Mouse (Mus musculus) activated CD4-positive, CD25-positive, alpha-beta regulatory T cell, adult 9 weeks (primary cell): ENCODE data around the gene Trpv6. TPM values are rescaled to one million over a fixed set of nuclear protein-coding genes. Genes with fewer than 3 reads are reported as not detected.

Experiments
- polyA plus RNA-seq: library from polyadenylated mRNA; unstranded; fragments of 100-300 nt; shearing (Covaris generic); gene quantifications from one replicate; pipeline ENCODE4 v1.2.1, GENCODE M21; 2017

Trpv6 gene
- polyA plus RNA-seq = 0.50 TPM

DNA sequence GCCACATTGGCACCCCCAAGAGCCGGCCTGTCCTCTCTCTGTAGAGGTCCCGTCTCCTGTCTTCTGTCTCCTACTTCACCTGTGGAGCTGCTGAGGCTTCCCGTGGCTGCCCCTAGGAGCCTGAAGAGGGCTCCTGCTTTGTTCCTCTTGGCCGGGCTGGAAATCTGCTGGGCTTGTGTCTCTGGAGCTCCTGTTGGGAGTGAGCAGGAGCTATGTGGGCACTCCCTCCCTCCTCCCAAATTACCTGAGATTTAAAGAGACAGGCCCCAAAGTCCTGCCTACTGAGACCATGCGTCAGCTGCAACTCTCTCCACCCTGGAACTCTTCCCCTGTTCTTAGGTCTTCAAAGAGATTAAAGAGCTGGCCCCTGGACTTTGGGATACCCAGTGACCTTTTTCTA is at the start of gene Trpv6:
Gene Trpv6, minus strand, starts transcription at position 228 of the 400 bp plus-strand sequence.

DNA sequence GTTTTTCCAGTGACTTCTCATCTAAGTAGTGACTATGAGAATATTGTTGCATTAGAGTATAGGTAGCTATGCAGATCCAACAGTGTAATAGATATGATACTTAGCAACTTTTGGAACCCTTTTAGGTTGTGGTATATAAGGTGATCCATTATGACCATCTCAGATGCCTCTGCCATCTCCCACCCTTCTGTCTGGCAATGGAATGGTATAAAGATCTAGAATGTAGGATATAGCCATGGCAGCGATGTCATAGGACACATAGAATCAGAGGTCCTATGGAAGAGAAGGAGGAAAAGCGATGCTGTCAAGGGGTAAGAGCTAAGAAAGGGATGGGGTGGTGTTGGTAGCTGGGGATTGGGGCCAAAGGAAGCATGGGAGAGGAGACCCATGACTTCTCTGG is 47.9 kb upstream of the Trpv6 start, which contains the start of gene Llcfc1:
Gene Llcfc1, plus strand, starts transcription at position 301 of the 400 bp plus-strand sequence.

DNA sequence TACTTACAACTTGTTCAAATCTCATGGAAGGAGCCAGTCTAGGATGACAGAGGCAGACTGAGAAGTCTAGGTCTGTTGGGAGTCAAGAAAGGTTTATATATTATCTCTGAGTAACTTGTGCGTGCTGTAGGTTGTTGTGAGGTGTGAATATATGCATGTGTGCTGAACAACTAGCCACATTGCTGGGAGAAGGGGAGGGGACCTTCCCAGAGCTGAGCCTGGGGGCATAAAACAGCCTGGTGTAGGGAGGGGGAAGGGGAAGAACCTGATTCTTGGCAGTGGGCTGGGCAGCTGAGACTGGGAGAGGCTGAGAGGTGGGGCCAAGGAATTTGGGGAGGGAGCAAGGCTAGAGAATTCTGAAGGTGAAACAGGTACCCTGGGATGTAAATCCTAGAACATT is 44.5 kb upstream of the Trpv6 start, which contains the start of gene Trpv5:
Gene Trpv5, minus strand, starts transcription at position 101 of the 400 bp plus-strand sequence.

DNA sequence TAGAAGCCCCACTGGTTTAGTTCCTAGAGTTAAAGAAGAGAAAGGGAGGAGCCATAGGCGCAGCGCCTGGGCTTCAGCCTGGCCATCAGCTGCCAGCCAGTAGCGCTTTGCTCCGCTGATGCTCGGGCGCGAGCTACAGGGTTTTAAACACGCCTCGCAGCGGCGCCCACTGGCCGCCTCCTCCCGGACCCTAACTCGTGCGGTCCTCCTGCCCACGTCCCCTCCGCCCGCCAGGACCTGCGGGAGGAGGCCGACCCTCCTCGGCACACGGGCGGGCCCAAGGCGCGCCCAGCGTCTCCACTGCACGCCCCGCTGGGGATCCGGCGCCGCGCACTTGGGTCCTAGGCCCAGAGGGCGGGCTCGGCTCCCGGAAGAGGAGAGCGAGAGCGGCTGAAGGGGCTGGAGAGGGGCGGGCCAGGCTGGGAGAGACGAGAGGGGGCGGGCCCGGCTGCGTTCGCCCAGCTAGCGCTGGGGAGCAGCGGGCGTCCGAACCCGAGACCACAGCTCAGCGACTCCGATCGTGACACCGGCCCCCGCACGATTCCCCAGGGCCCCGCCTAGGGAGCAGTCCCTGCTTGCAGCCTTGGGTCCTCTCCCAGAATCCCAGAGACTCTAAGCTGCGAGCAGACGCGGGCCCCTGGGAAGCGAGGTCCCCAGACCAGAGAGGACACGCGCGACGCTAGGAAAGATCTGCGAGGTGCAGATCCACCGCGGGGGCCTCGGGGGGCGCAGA is 31.0 kb downstream of the Trpv6 start, which contains the start of gene Ephb6:
Gene Ephb6, plus strand, starts transcription at position 422 of the 733 bp plus-strand sequence.

Other genes with a start within 250 kb of the Trpv6 start
- not detected for gene Gm5771, start 244.0 kb downstream of the Trpv6 start, polyA plus RNA-seq
- not detected for gene Gm10334, start 190.3 kb downstream of the Trpv6 start, polyA plus RNA-seq
- not detected for gene Prss1, start 177.5 kb downstream of the Trpv6 start, polyA plus RNA-seq
- 1.4 TPM for gene Prss2, start 114.6 kb downstream of the Trpv6 start, polyA plus RNA-seq
- gene Ephb6, start 30.9 kb downstream of the Trpv6 start, polyA plus RNA-seq = 49.1 TPM
- gene Trpv5, start 44.4 kb upstream of the Trpv6 start, polyA plus RNA-seq = not detected
- gene Llcfc1, start 48.0 kb upstream of the Trpv6 start, polyA plus RNA-seq = not detected
- gene Kel, start 67.9 kb upstream of the Trpv6 start, polyA plus RNA-seq = 0.67 TPM
- 0.07 TPM for gene Olfr459, start 138.8 kb upstream of the Trpv6 start, polyA plus RNA-seq
- gene Pip, start 211.1 kb upstream of the Trpv6 start, polyA plus RNA-seq = not detected
- not detected for gene Sval2, start 216.6 kb upstream of the Trpv6 start, polyA plus RNA-seq